9 mouse cellular contexts compared by ENCODE assay signal in genomic region chr7:139580851-139581775, GRCm38 (mm10). TPM values are rescaled to one million over a fixed set of nuclear protein-coding genes. Genes with fewer than 3 reads are reported as not detected.
DNase-seq lines count a peak whose midpoint lies in the region; ATAC-seq and TF ChIP-seq lines count a peak whose summit lies in the region.
"Had no signal": no experiment of that assay in that cellular context is flagged by ENCODE, and none has a peak within 500 bp of the region (broad histone marks: within the 10 kb centered on the region; RNA-seq: fewer than 3 reads in every experiment).

No protein-coding gene starts in this region.

- H3K27me3 ChIP-seq in lung, postnatal 0 days (replicated peaks; ENCODE audit: insufficient read depth, low read length) = peaks cover 69% of the 10 kb centered on the region
- H3K27me3 ChIP-seq in embryonic facial prominence, embryonic 15.5 days = peaks cover 92% of the 10 kb centered on the region
- H3K27me3 ChIP-seq in hindbrain, embryonic 16.5 days (replicated peaks; ENCODE audit: control insufficient read depth, insufficient read depth, low read length) = peaks cover 68% of the 10 kb centered on the region

- no peak for ATAC-seq in lung, postnatal 0 days
- ATAC-seq in embryonic facial prominence, embryonic 15.5 days (ENCODE audit: insufficient number of reproducible peaks, low FRiP score, low TSS enrichment, low read depth) = no peak
- no peak for ATAC-seq in hindbrain, embryonic 16.5 days
- ATAC-seq in megakaryocyte-erythroid progenitor cell, adult 5-6 weeks (replicated peaks; ENCODE audit: low FRiP score, low TSS enrichment, poor library complexity, severe bottlenecking) = no peak
- no peak for ATAC-seq in granulocyte monocyte progenitor cell, adult 5-6 weeks (replicated peaks; ENCODE audit: poor library complexity, severe bottlenecking)

- no peaks in the 10 kb centered on the region for H3K9me3 ChIP-seq in lung, postnatal 0 days (ENCODE audit: low read length)
- no peaks in the 10 kb centered on the region for H3K9me3 ChIP-seq in embryonic facial prominence, embryonic 15.5 days (replicated peaks)
- H3K9me3 ChIP-seq in hindbrain, embryonic 16.5 days (ENCODE audit: control insufficient read depth, low read length) = no peaks in the 10 kb centered on the region

- no peak for TF ChIP-seq POLR2A in lung, adult 2 months (IDR thresholded peaks at IDR 0.05; ENCODE audit: borderline replicate concordance, extremely low read depth, low read depth, low read length)

- no peak overlapping the region for H3K9ac ChIP-seq in lung, postnatal 0 days (replicated peaks; ENCODE audit: low read depth)
- H3K9ac ChIP-seq in embryonic facial prominence, embryonic 15.5 days = no peak overlapping the region
- no peak overlapping the region for H3K9ac ChIP-seq in hindbrain, embryonic 16.5 days (ENCODE audit: low read depth, low read length)
- H3K9ac ChIP-seq: liver, embryonic 14.5 days had no signal

- no peak for TF ChIP-seq CTCF in lung, postnatal 0 days (IDR thresholded peaks at IDR 0.05)
- TF ChIP-seq CTCF in lung, adult 2 months (IDR thresholded peaks at IDR 0.05; ENCODE audit: insufficient read depth, low read length) = no peak

- no peak for DNase-seq in lung, postnatal 0 days (ENCODE audit: low spot score)
- DNase-seq in lung, adult 2 months = no peak
- peak; percentile 51 for DNase-seq in neural tube, embryonic 10.5 days (ENCODE audit: extremely low spot score, low spot score)
- DNase-seq in frontal cortex, postnatal 10 days (ENCODE audit: low spot score in 2 of 2) = no peak

- H3K4me2 ChIP-seq in lung, postnatal 0 days (replicated peaks; ENCODE audit: low read depth, low read length) = peak overlapping the region; percentile 51
- peak overlapping the region; percentile 55 for H3K4me2 ChIP-seq in embryonic facial prominence, embryonic 15.5 days (replicated peaks)
- H3K4me2 ChIP-seq in hindbrain, embryonic 16.5 days (ENCODE audit: low read length) = peak overlapping the region; percentile 49

- TF ChIP-seq EP300 in lung, postnatal 0 days (IDR thresholded peaks at IDR 0.05) = no peak

- peaks cover 17% of the 10 kb centered on the region for H3K4me1 ChIP-seq in lung, postnatal 0 days (ENCODE audit: insufficient read depth, low read depth, low read length)
- H3K4me1 ChIP-seq in lung, adult 2 months (ENCODE audit: control insufficient read depth, insufficient read depth, low read length) = no peaks in the 10 kb centered on the region
- peaks cover 44% of the 10 kb centered on the region for H3K4me1 ChIP-seq in embryonic facial prominence, embryonic 15.5 days
- peaks cover 19% of the 10 kb centered on the region for H3K4me1 ChIP-seq in hindbrain, embryonic 16.5 days (ENCODE audit: control insufficient read depth, insufficient read depth, low read depth, low read length)

- peak overlapping the region; percentile 33 for H3K4me3 ChIP-seq in lung, postnatal 0 days (ENCODE audit: low read depth, low read length)
- no peak overlapping the region for H3K4me3 ChIP-seq in lung, adult 2 months (replicated peaks; ENCODE audit: extremely low read depth, low read depth, low read length)
- peak overlapping the region; percentile 35 for H3K4me3 ChIP-seq in embryonic facial prominence, embryonic 15.5 days (replicated peaks)
- peak overlapping the region; percentile 38 for H3K4me3 ChIP-seq in hindbrain, embryonic 16.5 days (ENCODE audit: low read length)

- no peak overlapping the region for H3K27ac ChIP-seq in lung, postnatal 0 days (ENCODE audit: low read length)
- no peak overlapping the region for H3K27ac ChIP-seq in embryonic facial prominence, embryonic 15.5 days (replicated peaks)
- no peak overlapping the region for H3K27ac ChIP-seq in hindbrain, embryonic 16.5 days (ENCODE audit: low read depth, low read length)
- H3K27ac ChIP-seq: liver, embryonic 14.5 days had no signal

- peaks cover 17% of the 10 kb centered on the region for H3K36me3 ChIP-seq in lung, postnatal 0 days (ENCODE audit: insufficient read depth, low read length)
- peaks cover 22% of the 10 kb centered on the region for H3K36me3 ChIP-seq in embryonic facial prominence, embryonic 15.5 days
- no peaks in the 10 kb centered on the region for H3K36me3 ChIP-seq in hindbrain, embryonic 16.5 days (ENCODE audit: control insufficient read depth, insufficient read depth, low read length)

- WGBS in lung, postnatal 0 days = 5% methylated on average over 77 of the region's 78 CpGs
- 15% methylated on average over 78 of the region's 78 CpGs for WGBS in lung, adult 2 months
- WGBS in embryonic facial prominence, embryonic 15.5 days = 3% methylated on average over 78 of the region's 78 CpGs
- 2% methylated on average over 78 of the region's 78 CpGs for WGBS in hindbrain, embryonic 16.5 days

RNA-seq across cellular contexts. Expression of gene Nkx6-2, which starts 1.5 kb away (rescaled TPM):
- 0.08 and 0.10 TPM in 2 replicates for polyA plus RNA-seq in lung, postnatal 0 days (2015; fragmentation: Nextera tagmentation; extraction: Ambion mirVana)
- polyA plus RNA-seq in lung, adult 2 months (2012; rRNA removed) = 0.53 and 1.1 TPM in 2 replicates
- not detected in 2 replicates for polyA plus RNA-seq in embryonic facial prominence, embryonic 15.5 days (2015; fragmentation: Nextera tagmentation; extraction: Ambion mirVana)
- 9.4 and 9.8 TPM in 2 replicates for polyA plus RNA-seq in hindbrain, embryonic 16.5 days (2015; fragmentation: Nextera tagmentation; extraction: Ambion mirVana)
- not detected in 2 replicates for total RNA-seq in megakaryocyte-erythroid progenitor cell, adult 5-6 weeks (2014; fragmentation: Nextera tagmentation)
- total RNA-seq in megakaryocyte-erythroid progenitor cell, adult 5-6 weeks (2017) = not detected in 2 replicates
- not detected in 2 replicates for total RNA-seq in granulocyte monocyte progenitor cell, adult 5-6 weeks (2014; fragmentation: Nextera tagmentation)
- total RNA-seq in granulocyte monocyte progenitor cell, adult 5-6 weeks (2017) = not detected in 2 replicates
- polyA plus RNA-seq: liver, embryonic 14.5 days had no signal
